ENCODE assay signal across 8 mouse cellular contexts in genomic region chr9:116384176-116385076, GRCm38 (mm10).
DNase-seq lines count a peak whose midpoint lies in the region; ATAC-seq and TF ChIP-seq lines count a peak whose summit lies in the region.

No protein-coding gene starts in this region.

- TF ChIP-seq POLR2A in bone marrow, adult 2 months (IDR thresholded peaks at IDR 0.05; ENCODE audit: borderline replicate concordance, control insufficient read depth, low read depth, low read length), result 0 out of 2 replicates have a peak, but pooled peaks have one; percentile 31

- H3K4me1 ChIP-seq in bone marrow, adult 2 months (ENCODE audit: control insufficient read depth, insufficient read depth, low read length), result peaks cover 5% of the 10 kb centered on the region
- H3K4me1 ChIP-seq in hindbrain, embryonic 11.5 days (replicated peaks; ENCODE audit: control insufficient read depth, insufficient read depth, low read length), result no peaks in the 10 kb centered on the region
- H3K4me1 ChIP-seq in lung, embryonic 15.5 days, result peaks cover 23% of the 10 kb centered on the region

- H3K36me3 ChIP-seq in hindbrain, embryonic 11.5 days (ENCODE audit: control insufficient read depth, insufficient read depth, low read length), result no peaks in the 10 kb centered on the region
- no peaks in the 10 kb centered on the region for H3K36me3 ChIP-seq in lung, embryonic 15.5 days

- no peaks in the 10 kb centered on the region for H3K27me3 ChIP-seq in hindbrain, embryonic 11.5 days (ENCODE audit: control insufficient read depth, insufficient read depth, low read length)
- no peaks in the 10 kb centered on the region for H3K27me3 ChIP-seq in lung, embryonic 15.5 days

- no peak overlapping the region for H3K4me3 ChIP-seq in bone marrow, adult 2 months (replicated peaks; ENCODE audit: control insufficient read depth, low read depth, low read length)
- H3K4me3 ChIP-seq in hindbrain, embryonic 11.5 days (ENCODE audit: low read depth, low read length), result no peak overlapping the region
- no peak overlapping the region for H3K4me3 ChIP-seq in lung, embryonic 15.5 days

- WGBS in bone marrow, adult 2 months, result 14% methylated on average over 21 of the region's 21 CpGs
- 66% methylated on average over 21 of the region's 21 CpGs for WGBS in hindbrain, embryonic 11.5 days
- 44% methylated on average over 21 of the region's 21 CpGs for WGBS in lung, embryonic 15.5 days

- H3K27ac ChIP-seq in bone marrow, adult 2 months (ENCODE audit: control insufficient read depth, insufficient read depth, low read depth, low read length, poor library complexity), result no peak overlapping the region
- no peak overlapping the region for H3K27ac ChIP-seq in hindbrain, embryonic 11.5 days (ENCODE audit: low read depth, low read length)
- H3K27ac ChIP-seq in lung, embryonic 15.5 days, result peak overlapping the region; percentile 90

- peak; percentile 50 to 57 for DNase-seq in frontal cortex, postnatal 10 days (ENCODE audit: low spot score in 2 of 2)
- peak; percentile 53 for DNase-seq in hindbrain, embryonic 11.5 days (ENCODE audit: low spot score)
- peak; percentile 57 for DNase-seq in layer of hippocampus, adult 9-10 months (ENCODE audit: low spot score)
- DNase-seq in right cerebral cortex, postnatal 10 days (ENCODE audit: low spot score in 2 of 2), result peak; percentile 62 to 76
- peak; percentile 49 for DNase-seq in urinary bladder, postnatal 10 days (ENCODE audit: low spot score)

- ATAC-seq in CD4-positive, CD25-positive, alpha-beta regulatory T cell, adult 4 months, result peak; percentile 99
- no peak for ATAC-seq in hindbrain, embryonic 11.5 days (ENCODE audit: low FRiP score)
- ATAC-seq in lung, embryonic 15.5 days (ENCODE audit: borderline replicate concordance, extremely low read depth, low FRiP score, low TSS enrichment), result peak; percentile 70; the same call in 1 of the 2 replicates

- no peaks in the 10 kb centered on the region for H3K9me3 ChIP-seq in hindbrain, embryonic 11.5 days (ENCODE audit: control insufficient read depth, low read length)
- H3K9me3 ChIP-seq in lung, embryonic 15.5 days, result no peaks in the 10 kb centered on the region

- peak; percentile 92 for TF ChIP-seq CTCF in bone marrow, adult 2 months (IDR thresholded peaks at IDR 0.05; ENCODE audit: control insufficient read depth, insufficient read depth, low read length)

- H3K4me2 ChIP-seq in hindbrain, embryonic 11.5 days (replicated peaks; ENCODE audit: low read depth, low read length), result no peak overlapping the region
- H3K4me2 ChIP-seq in lung, embryonic 15.5 days, result peak overlapping the region; percentile 50

- H3K9ac ChIP-seq in hindbrain, embryonic 11.5 days (ENCODE audit: low read depth, low read length), result no peak overlapping the region
- 0 out of 2 replicates have a peak overlapping the region, but pooled peaks have one; percentile 12 for H3K9ac ChIP-seq in lung, embryonic 15.5 days
